Mouse (Mus musculus) right cerebral cortex, adult 2 months (tissue): ENCODE measurements around the gene Gcnt2.
"Not testable (repeated sequence)": the region's sequence is repeated elsewhere in the genome, so short reads cannot be mapped to it uniquely, and the experiment has no call there.

Source experiments
- DNase-seq, 2 experiments: peaks; one replicate each; pipeline ENCODE4 v3.0.0; 2021 to 2022; ENCODE audit warnings: low spot score in 2 of 2

Gene Gcnt2

GRCm38 (mm10) chr13:40874021-40874420 is 14.5 kb downstream of the Gcnt2 start:
- DNase-seq: no peak

DNA sequence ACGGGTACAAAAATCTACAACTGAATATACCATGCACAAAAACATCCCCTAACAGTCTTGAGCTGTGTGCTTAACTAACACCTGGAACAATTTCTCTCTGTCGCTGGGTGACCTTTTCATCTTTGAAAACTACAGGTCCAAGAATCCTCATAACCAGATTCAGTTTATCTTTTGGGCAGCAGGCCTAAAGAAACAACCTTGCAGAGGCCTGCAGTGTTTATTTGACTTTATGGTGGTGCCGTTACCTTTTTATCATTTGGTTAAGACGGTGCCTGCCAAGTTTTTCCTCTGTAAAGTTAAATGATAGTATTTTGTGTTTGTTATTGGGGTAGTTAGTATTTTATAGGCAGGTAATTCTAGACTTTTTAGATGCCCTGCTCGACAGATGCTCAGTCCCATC is 15.9 kb downstream of the Gcnt2 start:
- no peak for DNase-seq

DNA sequence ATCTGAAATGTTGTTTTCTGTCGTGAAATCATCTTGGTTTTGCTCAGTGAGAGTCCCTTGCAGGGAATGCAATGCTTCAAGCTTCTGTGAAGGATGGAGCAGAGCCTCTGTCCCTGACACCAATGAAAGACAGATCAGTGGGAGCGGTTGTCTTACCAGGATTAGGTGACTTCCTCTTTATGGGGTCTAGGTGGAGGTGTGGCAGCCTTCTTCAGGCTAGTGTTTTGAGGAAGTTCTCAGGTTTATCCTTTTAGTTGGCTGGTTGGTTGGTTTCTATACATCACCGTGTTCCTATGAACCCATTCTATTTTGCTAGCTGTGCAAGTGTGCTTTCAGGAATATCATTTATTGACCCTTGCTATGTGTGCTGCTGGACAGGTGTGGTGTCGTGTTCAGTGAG is 18.0 kb downstream of the Gcnt2 start:
- no peak for DNase-seq

DNA sequence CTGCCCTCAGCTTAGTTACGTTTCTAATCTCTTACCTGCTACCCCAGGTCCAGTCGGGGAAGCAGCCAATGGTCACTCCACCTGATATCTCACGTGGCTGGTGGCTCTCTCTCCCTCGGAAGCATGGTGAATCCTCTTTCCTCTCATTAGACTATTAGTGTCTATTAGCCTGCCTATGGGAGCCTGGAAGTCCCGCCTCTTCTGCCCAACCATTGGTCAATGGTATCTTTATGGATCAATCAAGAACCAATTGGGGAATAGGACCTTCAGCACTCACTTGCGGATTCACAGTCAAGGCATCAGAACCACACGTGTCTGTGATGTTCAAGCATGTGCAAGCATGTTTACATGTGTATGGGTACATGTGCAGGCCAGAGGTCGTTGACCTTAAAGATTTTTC is 21.0 kb downstream of the Gcnt2 start:
- no peak for DNase-seq

DNA sequence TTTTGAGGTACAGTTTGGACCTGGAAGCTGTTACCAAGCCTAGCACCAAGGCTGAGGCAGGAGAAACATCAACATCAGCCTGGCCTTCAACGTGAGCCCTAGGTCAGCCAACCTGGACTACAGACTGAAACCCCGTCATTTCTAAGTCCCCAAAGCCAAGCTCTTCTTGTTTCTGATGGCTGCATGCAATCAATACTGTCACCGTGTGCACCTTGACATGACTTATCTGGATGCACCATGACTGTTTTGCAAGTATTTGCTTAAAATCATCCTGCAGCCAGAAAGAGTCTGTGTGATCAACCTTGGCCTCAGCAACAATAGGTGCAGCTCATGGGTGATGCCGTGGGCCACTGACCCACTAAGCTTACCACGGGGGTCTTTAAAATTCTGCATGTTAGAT is 23.1 kb downstream of the Gcnt2 start:
- no peak for DNase-seq

GRCm38 (mm10) chr13:40883903-40884302 is 24.3 kb downstream of the Gcnt2 start:
- no peak for DNase-seq

GRCm38 (mm10) chr13:40884878-40885277 is 25.3 kb downstream of the Gcnt2 start:
- no peak for DNase-seq

DNA sequence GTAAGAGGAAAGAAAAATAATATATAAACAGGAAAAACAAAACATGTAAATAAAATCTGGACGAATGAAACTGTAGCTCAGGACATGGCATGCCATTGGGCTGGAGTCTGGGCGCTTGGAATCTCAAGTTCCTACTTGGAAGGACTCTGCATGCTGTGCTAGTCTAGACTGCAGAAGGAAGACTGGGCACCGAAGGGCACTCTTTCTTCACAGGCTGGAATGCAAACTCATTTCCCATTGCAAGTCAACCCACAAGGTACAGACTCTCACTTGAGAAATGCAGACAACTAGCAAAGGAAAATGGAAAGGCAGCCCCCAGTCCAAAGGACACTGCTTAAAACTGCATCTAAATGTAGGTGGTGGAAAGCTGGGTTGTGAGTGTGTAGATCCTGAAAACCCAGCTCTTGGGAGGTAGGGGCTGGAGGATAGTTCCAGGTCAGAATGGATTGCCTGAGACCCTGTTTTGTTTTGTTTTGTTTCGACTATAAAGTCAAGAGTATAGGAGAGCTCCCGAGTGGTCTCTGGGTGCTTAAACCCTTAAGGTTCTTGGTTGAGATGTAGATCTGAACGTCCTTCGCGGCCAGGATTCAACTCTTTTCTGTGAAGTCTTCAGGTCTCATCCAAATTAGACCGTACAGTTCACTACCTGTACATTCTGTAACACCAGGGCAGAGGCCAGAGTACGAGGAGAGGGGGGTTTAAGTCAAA is 26.5 kb downstream of the Gcnt2 start:
- no peak for DNase-seq

- no peak for DNase-seq
Measured at GRCm38 (mm10) chr13:40886643-40887381, 27.3 kb downstream of the Gcnt2 start.

GRCm38 (mm10) chr13:40890595-40890994 is 31.0 kb downstream of the Gcnt2 start:
- no peak for DNase-seq

GRCm38 (mm10) chr13:40891369-40891768 is 31.8 kb downstream of the Gcnt2 start:
- not testable (repeated sequence) for DNase-seq

DNA sequence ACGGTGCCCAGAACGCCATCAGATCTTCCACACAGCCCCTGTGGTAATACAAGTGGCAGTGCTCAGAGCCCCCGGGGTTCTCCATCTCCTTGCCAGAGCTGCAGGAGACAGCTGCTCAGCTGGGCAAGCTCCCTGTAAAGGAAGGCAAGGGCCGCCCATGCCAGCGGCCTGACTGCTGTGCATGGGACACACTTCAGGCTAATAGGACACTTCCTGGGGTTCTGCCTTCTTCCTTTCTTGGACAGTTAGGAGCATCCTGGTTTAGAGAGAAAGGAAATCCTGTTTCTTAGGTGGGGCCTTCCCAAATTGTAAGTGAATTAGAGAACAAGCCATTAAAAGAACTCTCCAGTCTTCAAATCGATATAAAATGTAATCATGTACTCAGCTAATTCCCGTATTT is 32.5 kb downstream of the Gcnt2 start:
- DNase-seq: no peak

DNA sequence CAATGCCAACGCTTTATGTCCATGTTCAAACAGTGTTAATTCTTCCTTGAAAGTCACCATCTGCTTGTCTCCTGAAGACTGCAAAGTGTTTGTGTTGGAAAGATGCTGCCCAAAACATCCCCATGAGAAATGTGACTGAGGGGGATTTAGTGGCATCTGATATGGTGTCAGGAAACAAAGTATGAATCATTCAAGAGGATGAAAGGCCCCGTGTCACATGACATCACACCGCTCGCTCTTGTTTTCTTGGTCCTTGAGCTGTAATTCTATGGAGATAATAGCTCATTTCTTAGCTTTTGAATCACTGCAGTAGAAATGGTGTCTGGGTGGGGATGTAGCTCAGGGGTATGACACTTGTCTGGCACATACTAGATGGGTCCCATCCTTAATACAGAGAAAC is 33.0 kb downstream of the Gcnt2 start:
- no peak for DNase-seq

DNA sequence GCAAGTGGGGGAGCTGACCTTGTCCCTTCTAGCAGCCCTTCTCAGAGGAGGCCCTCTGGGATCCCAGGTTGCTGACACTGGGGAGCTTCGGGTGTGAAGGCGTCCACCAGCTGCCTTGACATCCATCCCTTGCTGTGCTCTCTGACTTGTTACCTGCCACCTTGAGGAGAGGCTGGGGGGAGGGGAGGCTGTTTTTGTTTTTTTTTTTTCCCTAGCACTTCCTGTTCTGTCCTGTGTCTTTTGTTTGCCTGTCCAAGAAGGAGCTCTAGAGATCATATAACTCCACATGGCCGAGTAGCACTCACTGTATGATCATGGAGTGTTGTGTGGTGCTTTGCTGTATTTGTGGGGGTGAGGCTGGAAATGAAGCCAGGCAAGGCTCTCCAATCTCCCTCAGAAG is 34.0 kb downstream of the Gcnt2 start:
- DNase-seq: no peak

GRCm38 (mm10) chr13:40898049-40898690 is 38.6 kb downstream of the Gcnt2 start:
- DNase-seq: not testable (repeated sequence)

GRCm38 (mm10) chr13:40898698-40899097 is 39.1 kb downstream of the Gcnt2 start:
- no peak for DNase-seq

GRCm38 (mm10) chr13:40899349-40899993 is 39.9 kb downstream of the Gcnt2 start:
- DNase-seq: peak; percentile 52 to 65

- DNase-seq: no peak
Measured at GRCm38 (mm10) chr13:40899994-40900970, 40.7 kb downstream of the Gcnt2 start.

DNA sequence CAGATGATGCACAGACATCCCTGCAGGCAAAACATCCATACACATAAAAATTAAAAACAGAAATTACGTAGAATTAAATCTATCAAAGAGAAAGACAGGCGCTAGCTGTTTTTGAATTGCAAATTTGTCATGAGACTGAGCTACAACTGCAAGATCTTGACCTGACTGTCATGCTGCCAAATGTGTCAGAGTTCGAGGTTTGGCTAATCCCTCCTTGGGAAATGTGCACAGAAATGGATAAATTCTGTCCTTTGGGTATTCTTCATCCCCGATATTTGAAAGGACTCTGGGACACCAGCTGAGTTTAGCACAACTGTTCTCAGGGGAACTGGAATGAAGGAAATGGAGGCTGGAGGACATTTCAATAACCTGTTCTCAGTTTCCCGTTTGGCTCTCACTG is 41.7 kb downstream of the Gcnt2 start:
- no peak for DNase-seq

GRCm38 (mm10) chr13:40901831-40902459 is 42.4 kb downstream of the Gcnt2 start:
- DNase-seq: no peak

DNA sequence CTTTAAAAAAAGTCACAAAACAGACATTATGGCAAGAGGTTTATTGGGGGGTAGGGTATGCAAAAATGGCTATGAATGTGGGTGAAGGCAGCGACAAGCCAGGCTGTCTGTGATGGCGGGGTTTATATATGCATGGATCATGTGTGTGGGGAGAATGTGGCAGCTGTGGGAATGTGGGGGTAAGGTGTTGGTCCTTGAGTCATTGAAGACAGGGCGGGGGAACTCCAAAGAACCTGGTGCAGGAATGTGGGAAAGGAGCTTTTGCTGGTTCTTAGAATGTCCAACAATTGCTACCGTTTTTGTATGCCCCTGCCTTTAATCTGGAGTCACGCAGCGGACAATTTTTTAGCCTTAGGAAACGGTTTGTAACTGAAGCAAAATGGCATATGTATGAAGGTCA is 44.5 kb downstream of the Gcnt2 start:
- DNase-seq: no peak
